Mouse (Mus musculus) heart, adult 2 months (tissue): Measurements from ENCODE around the gene Map3k7. TPM values are rescaled to one million over a fixed set of nuclear protein-coding genes. Genes with fewer than 3 reads are reported as not detected.

Experiments used
- DNase-seq, 2 experiments: peaks; one replicate each; pipeline ENCODE4 v3.0.0; 2021
- H3K27ac ChIP-seq: fragments of 200-600 bp; 2 replicates; pipeline ENCODE4 v1.8.1; 2022
- H3K27me3 ChIP-seq: fragments of 200-500 bp; 2 replicates; pipeline ENCODE4 v1.6.1; 2012; ENCODE audit warnings: mild to moderate bottlenecking, low read length, inconsistent platforms, mixed read lengths; ENCODE audit not compliant: control insufficient read depth, insufficient read depth
- H3K36me3 ChIP-seq: fragments of 200-500 bp; 2 replicates; pipeline ENCODE4 v1.6.1; 2012; ENCODE audit warnings: low read length, inconsistent platforms; ENCODE audit not compliant: control insufficient read depth, insufficient read depth
- H3K4me1 ChIP-seq: fragments of 200-500 bp; 2 replicates; pipeline ENCODE4 v1.6.1; 2011; ENCODE audit warnings: low read length; ENCODE audit not compliant: control insufficient read depth, insufficient read depth
- H3K4me3 ChIP-seq: fragments of 200-600 bp; 2 replicates; pipeline ENCODE4 v1.8.1; 2022
- H3K79me2 ChIP-seq: fragments of 200-500 bp; replicated peaks from 2 replicates; pipeline ENCODE4 v1.6.1; 2012; ENCODE audit warnings: mild to moderate bottlenecking, inconsistent platforms, low read length, moderate library complexity, mixed read lengths; ENCODE audit not compliant: control insufficient read depth, insufficient read depth
- H3K9ac ChIP-seq: fragments of 200-500 bp; 2 replicates; pipeline ENCODE4 v1.6.1; 2012; ENCODE audit warnings: low read depth, mild to moderate bottlenecking, control low read depth, inconsistent platforms, low read length, mixed read lengths
- CTCF ChIP-seq: fragments of 200-600 bp; IDR thresholded peaks from 2 replicates; pipeline ENCODE4 v1.8.1; 2022; ENCODE audit warnings: antibody characterized with exemption, mild to moderate bottlenecking, moderate library complexity
- EP300 ChIP-seq: fragments of 200-500 bp; IDR thresholded peaks from 2 replicates; pipeline ENCODE4 v1.6.1; 2011; ENCODE audit warnings: low read depth, low read length, control low read depth; ENCODE audit not compliant: insufficient read depth
- POLR2A ChIP-seq: fragments of 200-500 bp; IDR thresholded peaks from 2 replicates; pipeline ENCODE4 v1.6.1; 2011; ENCODE audit warnings: mild to moderate bottlenecking, low read depth, low read length, control low read depth; ENCODE audit not compliant: insufficient read depth
- WGBS: fragments of 180-500 bp; shearing (Covaris S2); methylation state at CpG from one replicate; pipeline ENCODE4 v1.1.7; 2018; 5-methylcytosine and 5-hydroxymethylcytosine counted together
- intact Hi-C: fragments of 180-260 bp; cut with DNase I; formaldehyde crosslinking; loops from one replicate; pipeline ENCODE4 v1.15.1; 2025
- polyA plus RNA-seq: library from polyadenylated mRNA; depleted of rRNA; stranded (reverse); fragments of >200 nt; gene quantifications from 2 replicates; pipeline ENCODE4 v1.2.3, GENCODE M21; 2012
- total RNA-seq, 2 experiments: library from RNA; stranded (reverse); gene quantifications; 2 replicates each; pipeline ENCODE4 v1.2.3; 2021

The Map3k7 gene
- total and polyA plus RNA-seq, 3 experiments = 34.9 to 45.9 (median 42.6) TPM

- no peaks in the 10 kb centered on the region for H3K36me3 ChIP-seq
- TF ChIP-seq POLR2A = no peak
- H3K79me2 ChIP-seq = 0 out of 2 replicates have a peak, but pooled peaks cover 2% of the 10 kb centered on the region
- no peak for DNase-seq
- 58% methylated on average over 1 of the region's 1 CpGs for WGBS
- intact Hi-C loops = no loop called here
- H3K27ac ChIP-seq = no peak overlapping the region
- H3K4me1 ChIP-seq = no peaks in the 10 kb centered on the region
- no peak overlapping the region for H3K4me3 ChIP-seq
- no peaks in the 10 kb centered on the region for H3K27me3 ChIP-seq
- no peak overlapping the region for H3K9ac ChIP-seq
Observed at GRCm38 (mm10) chr4:31993865-31994264, 30.0 kb downstream of the Map3k7 start.

- no peak overlapping the region for H3K9ac ChIP-seq
- H3K27ac ChIP-seq = no peak overlapping the region
- intact Hi-C loops = no loop called here
- no peak for DNase-seq
- H3K27me3 ChIP-seq = no peaks in the 10 kb centered on the region
- TF ChIP-seq EP300 (no peak), CTCF (no peak), POLR2A (no peak)
- H3K36me3 ChIP-seq = no peaks in the 10 kb centered on the region
- H3K4me1 ChIP-seq = no peaks in the 10 kb centered on the region
- H3K4me3 ChIP-seq = no peak overlapping the region
- 0 out of 2 replicates have a peak, but pooled peaks cover 2% of the 10 kb centered on the region for H3K79me2 ChIP-seq
- WGBS = 84% methylated on average over 3 of the region's 3 CpGs
Observed at GRCm38 (mm10) chr4:32001498-32001897, 37.6 kb downstream of the Map3k7 start.

GRCm38 (mm10) chr4:32004773-32005591 lies 41.1 kb downstream of the Map3k7 start:
- TF ChIP-seq POLR2A (no peak), EP300 (no peak), CTCF (no peak)
- intact Hi-C loops = no loop called here
- DNase-seq = no peak
- Histone ChIP-seq H3K27ac (no peak overlapping the region), H3K4me3 (no peak overlapping the region), H3K9ac (no peak overlapping the region), H3K36me3 (peaks cover 2% of the 10 kb centered on the region; the same call in 1 of the 2 replicates), H3K79me2 (no peaks in the 10 kb centered on the region), H3K4me1 (no peaks in the 10 kb centered on the region; the same call in 1 of the 2 replicates), H3K27me3 (no peaks in the 10 kb centered on the region)
- WGBS = 91% methylated on average over 6 of the region's 6 CpGs

GRCm38 (mm10) chr4:32007174-32007573 lies 43.3 kb downstream of the Map3k7 start:
- intact Hi-C loops = no loop called here
- DNase-seq = no peak
- WGBS = 78% methylated on average over 3 of the region's 3 CpGs
- H3K4me1 ChIP-seq = no peaks in the 10 kb centered on the region; the same call in none of the 2 replicates
- H3K9ac ChIP-seq = no peak overlapping the region
- H3K79me2 ChIP-seq = no peaks in the 10 kb centered on the region
- H3K36me3 ChIP-seq = peaks cover 4% of the 10 kb centered on the region
- TF ChIP-seq CTCF (no peak), EP300 (no peak), POLR2A (no peak)
- no peak overlapping the region for H3K4me3 ChIP-seq
- H3K27me3 ChIP-seq = no peaks in the 10 kb centered on the region
- no peak overlapping the region for H3K27ac ChIP-seq

- H3K79me2 ChIP-seq = no peaks in the 10 kb centered on the region
- no peak overlapping the region for H3K27ac ChIP-seq
- no peak for DNase-seq
- no peak for TF ChIP-seq CTCF
- TF ChIP-seq POLR2A = no peak
- no peak for TF ChIP-seq EP300
- no peaks in the 10 kb centered on the region; the same call in none of the 2 replicates for H3K4me1 ChIP-seq
- no peak overlapping the region for H3K4me3 ChIP-seq
- H3K9ac ChIP-seq = no peak overlapping the region
- intact Hi-C loops = no loop called here
- no peaks in the 10 kb centered on the region for H3K27me3 ChIP-seq
- 88% methylated on average over 4 of the region's 4 CpGs for WGBS
- peaks cover 4% of the 10 kb centered on the region for H3K36me3 ChIP-seq
Observed at GRCm38 (mm10) chr4:32008095-32008494, 44.2 kb downstream of the Map3k7 start.

GRCm38 (mm10) chr4:32010808-32011207 lies 46.9 kb downstream of the Map3k7 start:
- Histone ChIP-seq H3K79me2 (no peaks in the 10 kb centered on the region), H3K27me3 (no peaks in the 10 kb centered on the region), H3K4me1 (no peaks in the 10 kb centered on the region; the same call in none of the 2 replicates), H3K36me3 (peaks cover 4% of the 10 kb centered on the region), H3K9ac (no peak overlapping the region), H3K4me3 (no peak overlapping the region), H3K27ac (no peak overlapping the region)
- TF ChIP-seq POLR2A = no peak
- TF ChIP-seq EP300 = no peak
- TF ChIP-seq CTCF = no peak
- intact Hi-C loops = no loop called here
- DNase-seq = no peak
- WGBS = 91% methylated on average over 5 of the region's 5 CpGs
